Comparison of ENCODE assay signal across 28 mouse cellular contexts in the genomic region with DNA sequence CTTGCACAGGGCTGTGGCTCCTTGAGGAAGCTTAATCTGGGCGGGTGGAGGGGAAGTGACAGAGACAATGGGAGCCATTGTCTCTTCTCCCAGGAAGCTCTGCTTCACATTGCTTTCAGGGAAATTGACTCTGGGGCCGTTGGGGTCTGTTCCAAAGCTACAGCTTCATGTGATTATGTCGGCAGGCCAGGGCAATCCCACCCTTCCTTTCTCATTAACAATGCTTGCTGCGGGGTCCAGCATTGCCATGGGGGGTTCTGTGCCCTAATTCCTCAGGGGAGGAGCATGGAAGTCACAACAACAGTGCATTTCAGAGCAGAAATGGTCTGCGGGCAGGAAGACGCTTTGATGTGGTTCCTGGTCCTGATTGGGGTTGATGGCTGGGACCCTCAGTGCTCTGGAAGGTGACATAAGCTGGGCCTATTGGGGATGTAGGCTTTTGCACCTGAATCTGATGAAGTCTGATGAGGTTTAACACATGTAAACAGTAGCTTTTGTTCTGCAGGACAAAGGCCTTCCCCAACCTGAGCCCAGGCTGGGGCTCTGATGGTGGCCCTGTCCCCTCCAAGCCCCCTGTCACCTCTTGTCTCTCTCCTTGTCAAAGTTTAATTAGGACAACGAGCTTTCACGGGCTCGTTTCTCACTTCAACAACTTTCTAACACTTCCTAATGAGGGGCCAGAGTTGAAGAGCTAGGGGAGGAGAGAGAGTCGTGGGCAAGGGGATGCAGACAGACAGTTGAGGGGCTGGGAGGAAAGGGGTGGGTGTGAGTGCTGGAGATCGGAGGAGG. TPM values are rescaled to one million over a fixed set of nuclear protein-coding genes. Genes with fewer than 3 reads are reported as not detected.
DNase-seq lines count a peak whose midpoint lies in the region; ATAC-seq and TF ChIP-seq lines count a peak whose summit lies in the region.
"Had no signal": no experiment of that assay in that cellular context is flagged by ENCODE, and none has a peak within 500 bp of the region (broad histone marks: within the 10 kb centered on the region; RNA-seq: fewer than 3 reads in every experiment).

No protein-coding gene starts in this region.

- TF ChIP-seq CTCF in E14TG2a.4 (conservative IDR thresholded peaks at IDR 0.05; ENCODE audit: low read length): no peak

- H3K4me2 ChIP-seq in forebrain, embryonic 11.5 days (ENCODE audit: low read depth, low read length, severe bottlenecking): no peak overlapping the region
- no peak overlapping the region for H3K4me2 ChIP-seq in forebrain, embryonic 16.5 days (ENCODE audit: low read length)
- H3K4me2 ChIP-seq in intestine, embryonic 16.5 days (ENCODE audit: low read depth, low read length): no peak overlapping the region
- no peak overlapping the region for H3K4me2 ChIP-seq in intestine, embryonic 15.5 days (replicated peaks)
- peak overlapping the region; percentile 8; the same call in 1 of the 2 replicates for H3K4me2 ChIP-seq in limb, embryonic 11.5 days (ENCODE audit: low read depth, severe bottlenecking)
- H3K4me2 ChIP-seq: embryonic facial prominence, embryonic 12.5 days; hindbrain, embryonic 13.5 days; limb, embryonic 12.5 days; liver, embryonic 15.5 days; lung, embryonic 15.5 days; neural tube, embryonic 13.5 days had no signal

- no peak overlapping the region for H3K27ac ChIP-seq in forebrain, embryonic 11.5 days (ENCODE audit: low read depth, low read length)
- no peak overlapping the region for H3K27ac ChIP-seq in forebrain, embryonic 16.5 days (ENCODE audit: low read length)
- no peak overlapping the region for H3K27ac ChIP-seq in intestine, embryonic 16.5 days (ENCODE audit: low read length)
- H3K27ac ChIP-seq in intestine, embryonic 15.5 days: no peak overlapping the region
- no peak overlapping the region for H3K27ac ChIP-seq in limb, embryonic 11.5 days (replicated peaks; ENCODE audit: low read depth, low read length)
- H3K27ac ChIP-seq: embryonic facial prominence, embryonic 12.5 days; heart, adult 2 months; hindbrain, embryonic 13.5 days; layer of hippocampus, adult 2 months; limb, embryonic 12.5 days; liver, embryonic 15.5 days; lung, embryonic 15.5 days; neural tube, embryonic 13.5 days had no signal

- 0 out of 2 replicates have a peak, but pooled peaks cover 5% of the 10 kb centered on the region for H3K4me1 ChIP-seq in forebrain, embryonic 11.5 days (replicated peaks; ENCODE audit: control insufficient read depth, insufficient read depth, low read length)
- peaks cover 4% of the 10 kb centered on the region for H3K4me1 ChIP-seq in forebrain, embryonic 16.5 days (replicated peaks; ENCODE audit: control insufficient read depth, insufficient read depth, low read length)
- H3K4me1 ChIP-seq in intestine, embryonic 16.5 days (ENCODE audit: control insufficient read depth, insufficient read depth, low read length): peaks cover 6% of the 10 kb centered on the region; the same call in 1 of the 2 replicates
- H3K4me1 ChIP-seq in intestine, embryonic 15.5 days (replicated peaks): peaks cover 11% of the 10 kb centered on the region; the same call in 1 of the 2 replicates
- H3K4me1 ChIP-seq in E14TG2a.4 (replicated peaks; ENCODE audit: low read depth, low read length): peaks cover 47% of the 10 kb centered on the region
- H3K4me1 ChIP-seq in limb, embryonic 11.5 days (ENCODE audit: control insufficient read depth, insufficient read depth, low read length): peaks cover 13% of the 10 kb centered on the region

- ATAC-seq in forebrain, embryonic 11.5 days (replicated peaks; ENCODE audit: low FRiP score): no peak
- ATAC-seq in forebrain, embryonic 16.5 days: no peak
- no peak for ATAC-seq in intestine, embryonic 16.5 days
- no peak for ATAC-seq in intestine, embryonic 15.5 days
- no peak for ATAC-seq in limb, embryonic 11.5 days (ENCODE audit: insufficient number of reproducible peaks, low FRiP score, low TSS enrichment, low read depth)
- ATAC-seq: forebrain, embryonic 14.5 days; inflammation-experienced regulatory T-cells, adult 6 months; Patski had no signal

- DNase-seq in forebrain, embryonic 11.5 days (ENCODE audit: low spot score): peak; percentile 48
- DNase-seq in limb, embryonic 11.5 days (ENCODE audit: low spot score): no peak
- DNase-seq in T-cell, adult 2 months (ENCODE audit: low spot score): no peak
- DNase-seq: cerebellum, adult 11 months; cerebellum, adult 9-10 months; cerebellum, postnatal 36 days; gastrocnemius, postnatal 36 days; heart, adult 2 months; kidney, adult 2 months; kidney, postnatal 36 days; layer of hippocampus, postnatal 36 days; right cerebral cortex, postnatal 14 days; thymus, postnatal 4 days had no signal

- 9% methylated on average over 11 of the region's 11 CpGs for WGBS in forebrain, embryonic 11.5 days
- WGBS in forebrain, embryonic 16.5 days: 13% methylated on average over 11 of the region's 11 CpGs
- WGBS in intestine, embryonic 16.5 days: 47% methylated on average over 11 of the region's 11 CpGs
- WGBS in intestine, embryonic 15.5 days: 43% methylated on average over 11 of the region's 11 CpGs
- 27% methylated on average over 11 of the region's 11 CpGs for WGBS in limb, embryonic 11.5 days

- no peaks in the 10 kb centered on the region for H3K36me3 ChIP-seq in forebrain, embryonic 11.5 days (ENCODE audit: control insufficient read depth, insufficient read depth, low read length)
- H3K36me3 ChIP-seq in forebrain, embryonic 16.5 days (ENCODE audit: control insufficient read depth, insufficient read depth): no peaks in the 10 kb centered on the region
- no peaks in the 10 kb centered on the region for H3K36me3 ChIP-seq in intestine, embryonic 16.5 days (ENCODE audit: control insufficient read depth, insufficient read depth, low read length)
- no peaks in the 10 kb centered on the region for H3K36me3 ChIP-seq in intestine, embryonic 15.5 days
- no peaks in the 10 kb centered on the region for H3K36me3 ChIP-seq in E14TG2a.4 (ENCODE audit: insufficient read depth, low read length)
- H3K36me3 ChIP-seq in limb, embryonic 11.5 days (ENCODE audit: control insufficient read depth, insufficient read depth, low read length): no peaks in the 10 kb centered on the region
- H3K36me3 ChIP-seq: embryonic facial prominence, embryonic 12.5 days; hindbrain, embryonic 13.5 days; limb, embryonic 12.5 days; liver, embryonic 15.5 days; lung, embryonic 15.5 days; neural tube, embryonic 13.5 days had no signal

- no peaks in the 10 kb centered on the region for H3K9me3 ChIP-seq in forebrain, embryonic 11.5 days (ENCODE audit: control insufficient read depth, low read length)
- no peaks in the 10 kb centered on the region for H3K9me3 ChIP-seq in forebrain, embryonic 16.5 days (ENCODE audit: control insufficient read depth, low read length)
- no peaks in the 10 kb centered on the region for H3K9me3 ChIP-seq in intestine, embryonic 16.5 days (ENCODE audit: control insufficient read depth, low read length)
- H3K9me3 ChIP-seq in intestine, embryonic 15.5 days: no peaks in the 10 kb centered on the region
- H3K9me3 ChIP-seq in E14TG2a.4 (ENCODE audit: low read length): no peaks in the 10 kb centered on the region
- H3K9me3 ChIP-seq in limb, embryonic 11.5 days (ENCODE audit: control insufficient read depth, low read length): no peaks in the 10 kb centered on the region
- H3K9me3 ChIP-seq: embryonic facial prominence, embryonic 12.5 days; hindbrain, embryonic 13.5 days; limb, embryonic 12.5 days; liver, embryonic 15.5 days; lung, embryonic 15.5 days; neural tube, embryonic 13.5 days had no signal

- no peak overlapping the region for H3K4me3 ChIP-seq in forebrain, embryonic 11.5 days (ENCODE audit: low read depth, low read length)
- no peak overlapping the region for H3K4me3 ChIP-seq in forebrain, embryonic 16.5 days (replicated peaks; ENCODE audit: low read length)
- no peak overlapping the region for H3K4me3 ChIP-seq in intestine, embryonic 16.5 days (ENCODE audit: low read length)
- H3K4me3 ChIP-seq in intestine, embryonic 15.5 days (replicated peaks): no peak overlapping the region
- peak overlapping the region; percentile 26; the same call in 1 of the 2 replicates for H3K4me3 ChIP-seq in E14TG2a.4 (replicated peaks; ENCODE audit: low read length)
- no peak overlapping the region for H3K4me3 ChIP-seq in limb, embryonic 11.5 days (ENCODE audit: low read depth, low read length)
- H3K4me3 ChIP-seq: embryonic facial prominence, embryonic 12.5 days; erythroblast, embryonic 14.5 days; heart, adult 2 months; hindbrain, embryonic 13.5 days; layer of hippocampus, adult 2 months; limb, embryonic 12.5 days; liver, embryonic 15.5 days; lung, embryonic 15.5 days; neural tube, embryonic 13.5 days had no signal

- no peak overlapping the region for H3K9ac ChIP-seq in forebrain, embryonic 11.5 days (ENCODE audit: low read length)
- H3K9ac ChIP-seq in forebrain, embryonic 16.5 days (replicated peaks; ENCODE audit: low read depth, low read length): no peak overlapping the region
- H3K9ac ChIP-seq in intestine, embryonic 16.5 days (ENCODE audit: low read depth, low read length): peak overlapping the region; percentile 26; the same call in 1 of the 2 replicates
- no peak overlapping the region for H3K9ac ChIP-seq in intestine, embryonic 15.5 days
- H3K9ac ChIP-seq in limb, embryonic 11.5 days (ENCODE audit: low read length): no peak overlapping the region
- H3K9ac ChIP-seq: embryonic facial prominence, embryonic 12.5 days; hindbrain, embryonic 13.5 days; limb, embryonic 12.5 days; liver, embryonic 15.5 days; lung, embryonic 15.5 days; neural tube, embryonic 13.5 days had no signal

- H3K27me3 ChIP-seq in forebrain, embryonic 11.5 days (ENCODE audit: control insufficient read depth, insufficient read depth, low read length): no peaks in the 10 kb centered on the region
- H3K27me3 ChIP-seq in forebrain, embryonic 16.5 days (replicated peaks; ENCODE audit: control insufficient read depth, insufficient read depth, low read length): no peaks in the 10 kb centered on the region
- no peaks in the 10 kb centered on the region for H3K27me3 ChIP-seq in intestine, embryonic 16.5 days (replicated peaks; ENCODE audit: control insufficient read depth, insufficient read depth, low read length)
- H3K27me3 ChIP-seq in intestine, embryonic 15.5 days (replicated peaks): no peaks in the 10 kb centered on the region
- peaks cover 39% of the 10 kb centered on the region for H3K27me3 ChIP-seq in E14TG2a.4 (ENCODE audit: insufficient read depth, low read length)
- no peaks in the 10 kb centered on the region for H3K27me3 ChIP-seq in limb, embryonic 11.5 days (ENCODE audit: control insufficient read depth, insufficient read depth, low read length)
- H3K27me3 ChIP-seq: embryonic facial prominence, embryonic 12.5 days; limb, embryonic 12.5 days; lung, embryonic 15.5 days; Patski had no signal

RNA-seq across cellular contexts. Expression of a gene that starts 18.0 kb away (rescaled TPM):
- polyA plus RNA-seq in forebrain, embryonic 11.5 days (2014; fragmentation: Nextera tagmentation; extraction: Ambion mirVana): 2.2 and 3.7 TPM in 2 replicates
- polyA plus RNA-seq in forebrain, embryonic 16.5 days (2015; fragmentation: Nextera tagmentation; extraction: Ambion mirVana): 4.8 and 7.3 TPM in 2 replicates
- polyA plus RNA-seq in intestine, embryonic 16.5 days (2015; fragmentation: Nextera tagmentation; extraction: Ambion mirVana): 27.0 and 27.4 TPM in 2 replicates
- polyA plus RNA-seq in intestine, embryonic 15.5 days (2015; fragmentation: Nextera tagmentation; extraction: Ambion mirVana): 16.9 and 17.6 TPM in 2 replicates
- 1.1 and 1.5 TPM in 2 replicates for polyA plus RNA-seq in limb, embryonic 11.5 days (2014; fragmentation: Nextera tagmentation; extraction: Ambion mirVana)
- polyA plus RNA-seq: erythroblast, embryonic 14.5 days had no signal

RNA-seq across cellular contexts. Expression of a gene that starts 57.2 kb away (rescaled TPM):
- 3.3 and 5.2 TPM in 2 replicates for polyA plus RNA-seq in forebrain, embryonic 11.5 days (2014; fragmentation: Nextera tagmentation; extraction: Ambion mirVana)
- 2.7 and 3.2 TPM in 2 replicates for polyA plus RNA-seq in forebrain, embryonic 16.5 days (2015; fragmentation: Nextera tagmentation; extraction: Ambion mirVana)
- 15.4 and 16.6 TPM in 2 replicates for polyA plus RNA-seq in intestine, embryonic 16.5 days (2015; fragmentation: Nextera tagmentation; extraction: Ambion mirVana)
- polyA plus RNA-seq in intestine, embryonic 15.5 days (2015; fragmentation: Nextera tagmentation; extraction: Ambion mirVana): 15.7 and 16.9 TPM in 2 replicates
- 5.8 and 7.8 TPM in 2 replicates for polyA plus RNA-seq in limb, embryonic 11.5 days (2014; fragmentation: Nextera tagmentation; extraction: Ambion mirVana)
